Mouse (Mus musculus): Measurements from ENCODE around the gene Otx1. TPM values are rescaled to one million over a fixed set of nuclear protein-coding genes. Genes with fewer than 3 reads are reported as not detected.

Otx1 gene
- polyA plus RNA-seq, 1 experiment = not detected

DNA sequence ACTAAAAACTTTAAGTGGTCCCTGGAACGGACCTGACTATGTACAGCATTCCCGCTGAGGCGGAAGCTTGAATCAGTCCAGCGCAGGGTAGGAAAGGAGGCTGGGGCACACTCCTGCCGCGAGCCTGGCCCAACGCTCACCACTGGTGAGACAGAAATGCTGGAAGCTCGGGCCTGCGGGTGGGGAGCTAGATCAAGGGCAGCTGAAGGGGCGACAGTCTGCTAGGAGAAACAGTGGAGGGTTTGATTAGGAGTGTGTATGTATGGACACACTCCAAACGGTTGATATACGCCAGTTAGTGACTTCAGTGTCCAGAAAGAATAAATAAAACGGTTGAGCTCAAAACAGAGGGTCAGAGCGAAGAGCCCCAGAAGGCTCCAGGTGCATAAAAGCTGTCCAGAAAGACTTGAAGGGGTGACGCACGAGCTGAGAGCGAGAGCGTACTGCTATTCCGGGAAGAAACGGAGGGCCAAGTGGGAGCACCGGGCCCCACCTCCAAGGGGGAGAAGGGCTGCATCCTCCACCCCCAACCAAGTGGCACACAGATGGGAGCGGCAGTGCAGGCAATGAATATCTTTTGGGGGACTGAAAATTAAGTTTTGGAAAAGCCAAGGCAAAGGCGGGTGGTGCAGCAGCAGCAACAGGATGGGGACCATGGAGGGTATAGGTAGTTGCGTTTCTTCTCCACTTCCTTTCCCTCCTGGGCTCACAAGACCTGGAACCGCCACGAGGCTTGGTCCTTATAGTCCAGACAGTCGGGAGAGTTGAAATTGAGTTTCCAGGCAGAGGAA is 7.0 kb downstream of the Otx1 start:
- 41% methylated on average over 27 of the region's 27 CpGs for WGBS
- H3K4me3 ChIP-seq (ENCODE audit: insufficient read depth, low read depth, low read length) = no peak overlapping the region
- no peak overlapping the region for H3K27ac ChIP-seq (ENCODE audit: insufficient read depth, low read depth, low read length)
- peaks cover 12% of the 10 kb centered on the region for H3K4me1 ChIP-seq (ENCODE audit: control insufficient read depth, insufficient read depth, low read length)
- TF ChIP-seq CTCF (IDR thresholded peaks at IDR 0.05; ENCODE audit: insufficient read depth, low read depth, low read length) (no peak), POLR2A (IDR thresholded peaks at IDR 0.05; ENCODE audit: insufficient read depth, low read depth, low read length) (no peak)

DNA sequence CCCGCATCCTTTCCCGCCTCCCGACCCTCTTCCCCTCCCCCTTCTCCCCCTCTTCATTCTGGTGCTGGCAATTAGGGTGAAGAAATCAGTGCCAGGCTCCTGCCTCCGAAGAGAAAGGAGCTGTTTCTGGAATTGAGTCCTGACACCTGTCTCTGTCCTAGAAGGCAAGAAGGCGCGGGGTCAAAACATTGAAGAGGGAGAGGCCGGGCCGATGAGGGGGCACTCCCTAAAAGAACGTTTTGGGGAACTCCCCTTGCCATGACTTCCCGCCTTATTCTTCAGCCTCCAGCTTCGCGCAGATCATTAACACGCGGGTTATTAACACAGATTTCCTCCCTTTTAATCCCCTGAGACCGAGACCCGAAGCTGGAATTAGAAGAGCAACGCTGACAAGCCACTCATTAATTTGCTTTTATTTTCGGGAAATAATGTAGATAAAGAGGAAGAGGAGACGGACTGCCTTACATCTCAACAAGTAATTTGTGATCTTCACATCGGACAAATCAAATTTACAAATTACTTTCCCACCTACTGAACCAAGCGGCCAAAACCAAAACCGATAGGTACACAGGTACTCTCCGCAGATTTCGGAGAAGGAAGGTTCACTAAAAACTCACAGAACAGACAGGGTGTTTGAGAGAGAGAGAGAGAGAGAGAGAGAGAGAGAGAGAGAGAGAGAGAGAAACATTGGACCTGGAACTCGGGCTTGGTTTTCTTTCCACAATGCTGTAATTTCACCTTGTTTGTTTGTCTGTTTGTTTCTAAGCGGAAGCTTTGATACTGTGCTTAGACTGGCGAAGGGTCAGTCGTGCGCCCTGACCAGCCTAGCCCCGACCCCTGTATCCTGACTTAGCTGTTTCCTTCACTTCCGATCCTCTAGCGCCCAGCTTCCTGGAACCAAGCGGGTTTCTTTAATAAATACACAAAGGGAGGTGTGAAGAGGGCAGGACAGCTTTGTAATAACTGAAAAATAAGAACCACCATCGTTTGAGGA is 8.0 kb downstream of the Otx1 start:
- Histone ChIP-seq H3K4me3 (ENCODE audit: insufficient read depth, low read depth, low read length) (no peak overlapping the region), H3K4me1 (ENCODE audit: control insufficient read depth, insufficient read depth, low read length) (peaks cover 11% of the 10 kb centered on the region), H3K27ac (ENCODE audit: insufficient read depth, low read depth, low read length) (no peak overlapping the region)
- whole genome bisulfite sequencing = 32% methylated on average over 34 of the region's 34 CpGs
- TF ChIP-seq CTCF (IDR thresholded peaks at IDR 0.05; ENCODE audit: insufficient read depth, low read depth, low read length) (no peak), POLR2A (IDR thresholded peaks at IDR 0.05; ENCODE audit: insufficient read depth, low read depth, low read length) (no peak)

GRCm38 (mm10) chr11:21993597-21994376 is 8.9 kb downstream of the Otx1 start:
- Histone ChIP-seq H3K27ac (ENCODE audit: insufficient read depth, low read depth, low read length) (no peak overlapping the region), H3K4me3 (ENCODE audit: insufficient read depth, low read depth, low read length) (no peak overlapping the region), H3K4me1 (ENCODE audit: control insufficient read depth, insufficient read depth, low read length) (peaks cover 11% of the 10 kb centered on the region)
- WGBS = 23% methylated on average over 47 of the region's 47 CpGs
- TF ChIP-seq POLR2A (IDR thresholded peaks at IDR 0.05; ENCODE audit: insufficient read depth, low read depth, low read length) (no peak), CTCF (IDR thresholded peaks at IDR 0.05; ENCODE audit: insufficient read depth, low read depth, low read length) (no peak)

- H3K4me3 ChIP-seq (ENCODE audit: insufficient read depth, low read depth, low read length) = no peak overlapping the region
- TF ChIP-seq CTCF (IDR thresholded peaks at IDR 0.05; ENCODE audit: insufficient read depth, low read depth, low read length) = no peak
- no peak for TF ChIP-seq POLR2A (IDR thresholded peaks at IDR 0.05; ENCODE audit: insufficient read depth, low read depth, low read length)
- 23% methylated on average over 96 of the region's 96 CpGs for WGBS
- peaks cover 11% of the 10 kb centered on the region for H3K4me1 ChIP-seq (ENCODE audit: control insufficient read depth, insufficient read depth, low read length)
- no peak overlapping the region for H3K27ac ChIP-seq (ENCODE audit: insufficient read depth, low read depth, low read length)
Measured at GRCm38 (mm10) chr11:21992761-21993596, 9.7 kb downstream of the Otx1 start.

- H3K4me1 ChIP-seq (ENCODE audit: control insufficient read depth, insufficient read depth, low read length) = no peaks in the 10 kb centered on the region
- 94% methylated on average over 1 of the region's 1 CpGs for WGBS
- TF ChIP-seq CTCF (IDR thresholded peaks at IDR 0.05; ENCODE audit: insufficient read depth, low read depth, low read length) = no peak
- TF ChIP-seq POLR2A (IDR thresholded peaks at IDR 0.05; ENCODE audit: insufficient read depth, low read depth, low read length) = no peak
- H3K4me3 ChIP-seq (ENCODE audit: insufficient read depth, low read depth, low read length) = no peak overlapping the region
- H3K27ac ChIP-seq (ENCODE audit: insufficient read depth, low read depth, low read length) = no peak overlapping the region
Measured at GRCm38 (mm10) chr11:21988398-21988946, 14.2 kb downstream of the Otx1 start.

DNA sequence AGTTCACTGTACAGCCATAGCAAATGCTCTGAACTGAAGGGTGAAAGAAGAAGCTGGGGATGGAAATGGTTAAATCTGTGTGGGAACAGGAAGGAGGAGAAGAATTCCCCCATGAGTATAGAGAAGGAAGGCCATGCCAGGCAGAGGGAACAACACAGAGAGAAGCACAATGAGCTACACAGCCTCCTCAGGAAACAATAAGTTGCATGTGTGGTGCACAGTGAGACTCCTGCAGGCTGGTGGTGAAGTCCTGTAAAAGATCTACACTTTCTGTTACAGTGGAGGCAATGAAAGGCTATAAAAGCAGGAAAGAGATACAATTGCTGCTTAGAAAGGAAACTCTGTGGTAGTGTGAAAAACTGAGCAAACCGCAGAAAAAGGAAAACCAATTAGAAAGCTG is 17.6 kb downstream of the Otx1 start:
- 42% methylated on average over 1 of the region's 1 CpGs for WGBS
- no peak for TF ChIP-seq POLR2A (IDR thresholded peaks at IDR 0.05; ENCODE audit: insufficient read depth, low read depth, low read length)
- no peak for TF ChIP-seq CTCF (IDR thresholded peaks at IDR 0.05; ENCODE audit: insufficient read depth, low read depth, low read length)
- H3K27ac ChIP-seq (ENCODE audit: insufficient read depth, low read depth, low read length) = no peak overlapping the region
- H3K4me1 ChIP-seq (ENCODE audit: control insufficient read depth, insufficient read depth, low read length) = no peaks in the 10 kb centered on the region
- no peak overlapping the region for H3K4me3 ChIP-seq (ENCODE audit: insufficient read depth, low read depth, low read length)

GRCm38 (mm10) chr11:21974005-21974531 is 28.6 kb downstream of the Otx1 start:
- WGBS = 78% methylated on average over 5 of the region's 5 CpGs

More at GRCm38 (mm10) chr11:21974005-21974531, 28.6 kb downstream of the Otx1 start:
- TF ChIP-seq CTCF (IDR thresholded peaks at IDR 0.05; ENCODE audit: insufficient read depth, low read depth, low read length) (no peak), POLR2A (IDR thresholded peaks at IDR 0.05; ENCODE audit: insufficient read depth, low read depth, low read length) (no peak)
- no peak overlapping the region for H3K27ac ChIP-seq (ENCODE audit: insufficient read depth, low read depth, low read length)
- no peak overlapping the region for H3K4me3 ChIP-seq (ENCODE audit: insufficient read depth, low read depth, low read length)
- no peaks in the 10 kb centered on the region for H3K4me1 ChIP-seq (ENCODE audit: control insufficient read depth, insufficient read depth, low read length)
